Mouse (Mus musculus) cerebellum, adult 9-11 months (tissue): ENCODE results near the gene Eif4ebp2.
A peak's percentile ranks its signal among the peaks of the same experiment; 100 is the strongest.

Source experiments
- DNase-seq: peaks from one replicate; pipeline ENCODE4 v3.0.0; 2022

Eif4ebp2 gene

DNA sequence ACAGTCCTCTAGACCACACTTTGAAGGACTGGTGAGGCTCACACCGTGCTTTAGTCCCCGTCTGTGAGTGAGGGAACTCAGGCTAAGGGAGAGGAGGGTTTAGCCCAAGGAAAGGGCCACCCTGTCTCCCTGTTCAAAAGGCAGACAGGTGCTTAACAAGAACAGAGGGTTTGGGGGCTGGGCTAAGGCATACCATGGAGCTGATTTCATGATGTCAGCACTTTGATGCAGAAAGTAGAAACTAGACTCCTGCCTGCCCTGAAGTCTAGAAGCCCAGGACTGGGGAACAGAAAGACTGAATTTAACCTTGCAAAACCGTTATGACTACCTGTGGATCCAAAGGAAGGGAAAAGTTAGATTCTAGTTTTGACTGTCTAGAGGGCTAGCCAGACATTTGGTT lies 4.7 kb upstream of the Eif4ebp2 start:
- no peak for DNase-seq

DNA sequence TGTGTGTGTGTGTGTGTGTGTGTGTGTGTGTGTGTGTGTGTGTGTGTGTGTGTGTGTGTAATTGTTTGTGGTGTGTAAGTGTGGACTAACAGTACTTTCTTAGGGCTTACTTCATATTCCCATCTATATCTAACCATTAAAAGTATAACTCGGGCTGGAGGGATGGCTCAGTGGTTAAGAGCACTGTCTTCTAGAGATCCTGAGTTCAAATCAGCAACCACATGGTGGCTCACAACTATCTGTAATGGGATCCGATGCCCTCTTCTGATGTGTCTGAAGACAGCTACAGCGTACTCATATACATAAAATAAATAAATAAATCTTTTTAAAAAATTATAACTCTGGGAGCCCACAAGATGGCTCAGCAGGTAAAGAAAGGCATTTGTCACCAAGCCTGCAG lies 710 bp upstream of the Eif4ebp2 start:
- DNase-seq, result peak; percentile 35

DNA sequence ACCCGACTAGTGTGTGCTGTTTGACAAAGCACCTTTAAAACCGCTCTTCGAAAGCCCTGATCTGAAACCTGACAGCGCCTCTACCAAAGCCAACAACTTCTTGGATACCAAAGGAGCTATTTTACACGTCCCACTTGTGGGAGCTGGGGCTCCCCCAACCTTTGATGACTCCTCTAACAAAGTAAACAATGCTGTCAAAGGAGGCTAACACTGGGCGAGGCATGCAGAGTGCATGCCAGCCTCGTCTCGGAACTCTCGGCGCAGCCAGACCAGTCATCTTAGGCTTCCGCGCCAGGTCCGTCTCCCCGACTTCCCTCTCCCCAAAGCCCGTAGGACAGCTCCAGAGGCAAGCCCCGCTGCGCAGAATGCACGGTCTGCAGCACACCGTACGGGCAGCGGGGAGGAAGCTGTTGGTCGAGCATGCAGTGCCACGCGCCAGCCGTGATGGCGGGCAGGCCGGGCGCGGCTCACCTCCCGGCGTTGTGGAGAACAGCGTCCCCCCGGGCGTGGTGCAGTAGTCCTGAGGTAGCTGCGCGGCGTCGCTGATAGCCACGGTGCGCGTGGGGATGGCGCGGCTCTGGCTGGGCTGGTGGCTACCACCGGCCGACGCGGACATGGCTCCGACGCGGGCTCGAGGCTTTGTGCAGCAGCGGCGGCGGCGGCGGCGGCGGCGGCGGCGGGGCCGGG lies 387 bp downstream of the Eif4ebp2 start:
- DNase-seq, result peak; percentile 63

DNA sequence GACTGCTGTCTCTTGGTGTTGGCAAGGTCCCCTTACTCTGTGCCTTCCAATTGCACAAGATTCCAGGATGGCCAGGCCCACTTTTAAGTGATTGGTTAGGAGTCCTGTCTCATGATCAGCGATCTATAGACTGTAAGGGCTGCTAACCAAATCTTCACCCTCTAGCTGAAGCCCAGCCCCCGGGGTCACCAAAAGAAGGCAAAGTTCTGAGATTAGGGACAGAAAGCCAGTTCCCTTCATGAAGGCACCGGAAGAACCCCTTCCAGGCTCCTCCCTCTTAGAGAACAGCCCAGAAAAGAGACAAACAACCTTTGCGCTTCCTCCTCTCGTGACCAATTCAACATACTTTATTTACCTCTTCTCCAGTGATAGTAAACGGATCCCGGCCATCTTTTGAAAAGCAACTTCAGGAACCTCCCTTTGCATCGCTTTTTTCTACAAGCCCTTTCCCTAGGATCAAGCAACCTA lies 964 bp downstream of the Eif4ebp2 start:
- DNase-seq, result peak; percentile 36

DNA sequence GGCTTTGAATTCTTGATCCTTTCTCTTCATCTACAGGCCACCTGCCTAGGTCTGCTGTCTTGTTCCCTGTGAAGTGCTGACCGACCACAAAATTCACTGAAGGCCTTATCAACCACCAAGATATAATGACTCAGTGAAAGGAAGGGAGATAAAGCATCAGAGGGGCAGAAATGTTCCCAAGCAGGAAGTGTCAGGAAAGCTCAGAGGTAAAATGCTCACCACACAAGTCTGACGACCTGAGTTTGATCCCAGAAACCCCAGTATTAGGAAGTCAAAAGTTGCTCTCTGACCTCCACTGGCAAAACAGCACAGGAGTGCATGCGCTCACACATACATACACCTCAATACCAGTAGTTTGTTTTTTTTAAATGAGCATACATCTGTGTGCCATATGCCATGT lies 3.6 kb downstream of the Eif4ebp2 start:
- no peak for DNase-seq

DNA sequence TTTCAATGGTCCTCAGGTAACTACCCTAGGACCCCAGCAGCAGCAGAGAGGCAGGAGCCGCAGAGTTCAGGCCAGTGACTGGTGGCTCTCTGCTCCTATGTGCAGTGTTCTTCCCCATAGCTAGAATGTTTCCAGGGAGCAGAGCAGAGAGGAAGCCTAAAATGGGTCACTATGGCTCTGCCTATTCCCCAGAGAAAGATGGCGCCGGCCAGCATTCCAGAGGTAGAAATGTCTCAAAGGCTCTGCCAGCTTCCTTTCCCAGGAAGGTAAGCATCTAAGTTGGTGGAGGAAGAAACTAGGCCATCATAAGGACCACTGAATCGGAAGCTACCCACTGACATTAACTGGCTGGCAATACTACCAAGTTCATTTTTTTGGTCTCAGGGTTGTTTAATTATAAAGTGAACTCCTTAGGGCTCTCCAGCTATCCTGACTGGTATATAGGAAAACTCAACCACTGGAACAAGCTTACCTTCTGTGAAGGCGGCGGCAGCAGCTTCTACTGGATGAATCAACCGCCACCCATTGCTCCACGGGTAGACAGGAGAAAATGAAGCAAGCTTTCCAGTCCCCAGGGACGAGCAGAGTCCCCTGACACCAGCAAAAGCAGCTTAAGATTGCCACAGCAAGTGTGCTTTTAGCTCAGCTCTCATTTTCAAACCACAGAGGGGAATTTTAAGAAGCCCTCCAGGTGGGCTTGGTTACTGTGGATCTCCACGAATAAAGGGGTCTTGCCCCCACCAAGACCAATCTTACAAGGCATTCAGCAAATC lies 4.7 kb downstream of the Eif4ebp2 start:
- no peak for DNase-seq

DNA sequence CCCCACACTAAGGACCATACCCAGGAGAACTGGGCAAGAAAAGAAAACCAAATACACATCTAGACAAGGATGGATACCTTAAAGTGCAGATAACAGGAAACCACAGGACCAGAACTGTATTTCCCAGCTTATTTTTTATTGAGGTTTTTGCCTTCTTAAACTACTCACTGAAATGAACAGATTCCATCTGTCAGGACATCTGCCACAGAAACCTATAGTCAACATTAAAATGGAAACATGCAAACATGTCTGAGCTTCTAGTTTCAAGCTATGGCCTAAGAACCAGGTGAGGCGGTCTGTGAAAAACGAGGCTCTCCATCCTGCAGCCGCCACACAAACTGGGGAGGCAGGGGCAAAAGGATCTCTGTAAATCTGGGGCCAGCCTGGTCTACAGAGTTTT lies 7.4 kb downstream of the Eif4ebp2 start:
- DNase-seq, result no peak

DNA sequence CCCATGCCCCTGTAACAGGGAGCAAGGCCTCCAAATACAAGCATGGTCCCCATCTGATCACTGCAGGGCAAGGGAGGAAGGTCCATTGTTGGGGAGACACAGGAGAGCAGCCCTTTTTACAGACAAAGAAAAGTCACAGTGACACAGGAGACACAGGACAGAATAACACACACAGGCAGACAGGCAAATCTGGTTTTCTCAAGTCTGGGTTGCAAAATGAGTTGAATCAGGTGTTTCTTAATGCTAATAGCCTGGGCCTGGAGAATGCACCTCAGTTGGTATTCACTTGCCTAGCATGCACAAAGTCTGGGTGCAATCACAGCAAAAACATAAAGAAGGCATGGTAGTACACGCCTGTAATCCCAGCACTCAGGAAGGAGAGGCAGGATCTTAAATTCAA lies 8.6 kb downstream of the Eif4ebp2 start:
- DNase-seq, result no peak

DNA sequence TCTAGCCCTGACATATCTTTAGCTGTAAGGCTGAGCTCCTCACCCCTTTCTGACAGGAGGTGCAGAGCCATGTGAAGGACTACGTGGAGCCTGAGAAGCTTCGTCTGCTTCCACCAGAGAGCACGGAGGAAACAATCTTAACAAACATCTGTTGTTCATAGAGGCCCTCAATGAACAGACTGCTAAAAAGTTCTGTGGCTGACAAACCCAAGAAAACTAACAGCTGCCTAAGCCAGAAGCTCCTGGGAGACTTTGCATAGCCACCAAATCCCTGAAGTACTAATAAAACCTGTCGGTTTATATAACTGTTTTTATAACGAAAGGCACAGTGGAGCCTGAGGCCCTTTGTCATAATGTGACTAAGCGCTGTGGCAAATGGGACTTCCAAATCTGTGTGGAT lies 9.0 kb downstream of the Eif4ebp2 start:
- DNase-seq, result no peak

DNA sequence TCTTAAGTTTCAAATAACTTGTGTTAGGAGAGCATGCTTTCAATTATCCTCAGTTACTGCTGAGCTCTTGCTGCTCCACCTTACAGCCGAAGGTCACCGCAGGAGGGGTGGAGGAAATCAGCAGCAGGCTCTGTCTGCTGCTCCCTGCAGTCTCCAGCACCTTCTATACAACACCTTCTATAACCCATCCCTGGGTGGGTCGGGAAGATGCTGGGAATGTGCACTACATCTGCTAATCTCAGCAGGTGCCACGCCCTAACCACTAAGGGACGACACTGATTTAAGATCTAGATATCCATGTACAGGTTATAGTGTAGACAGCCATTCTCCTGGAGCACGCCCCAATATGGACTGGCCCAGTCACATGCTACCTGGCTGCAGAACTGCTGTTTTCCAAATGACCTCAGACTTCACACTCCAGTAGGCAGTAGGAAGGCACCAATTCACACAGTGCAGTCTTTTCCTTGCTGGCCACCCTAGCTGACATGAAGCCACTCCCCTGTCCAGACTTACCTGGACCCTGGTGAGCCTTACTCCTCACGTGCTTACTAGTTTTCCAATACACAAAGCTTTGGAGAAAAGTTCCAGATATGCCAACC lies 12.2 kb downstream of the Eif4ebp2 start:
- no peak for DNase-seq

DNA sequence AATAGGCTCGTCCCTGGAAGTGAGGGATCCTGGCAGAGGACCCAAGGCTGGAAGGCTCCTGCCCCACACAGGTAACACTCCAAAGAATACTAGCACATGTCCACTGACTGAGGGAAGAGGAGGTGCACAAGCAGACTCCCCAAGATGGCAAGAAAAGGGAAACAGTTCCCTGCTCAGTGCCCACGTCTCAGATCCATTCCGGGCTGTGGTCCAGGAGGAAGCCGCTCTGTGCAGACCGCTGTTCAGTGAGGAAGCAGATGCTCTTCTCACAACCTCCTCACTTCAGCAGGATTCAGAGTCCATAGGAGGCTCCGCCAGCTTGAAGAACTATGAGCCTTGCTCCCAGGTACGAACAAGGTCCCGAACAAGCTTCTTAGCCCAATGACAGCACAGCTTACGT lies 21.1 kb downstream of the Eif4ebp2 start:
- no peak for DNase-seq

DNA sequence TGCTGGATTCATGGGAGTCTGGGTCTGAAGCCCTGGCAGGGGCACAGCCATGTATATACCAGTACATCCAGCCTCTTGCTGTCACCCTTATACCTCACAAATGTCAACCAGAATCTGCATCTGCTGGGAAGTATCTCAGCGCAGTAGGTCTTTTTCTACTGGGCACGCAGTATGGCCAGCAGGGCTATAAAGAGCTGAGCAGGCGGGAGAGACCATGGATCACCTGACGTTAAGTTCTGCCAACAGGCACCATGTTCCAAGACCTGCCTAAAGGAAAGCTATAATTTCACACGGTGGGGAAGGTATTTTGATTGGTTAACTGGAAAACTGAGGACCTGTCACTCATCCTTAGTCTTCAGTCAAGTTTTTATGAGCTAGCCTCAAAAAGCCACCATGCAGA lies 23.4 kb downstream of the Eif4ebp2 start:
- DNase-seq, result no peak

DNA sequence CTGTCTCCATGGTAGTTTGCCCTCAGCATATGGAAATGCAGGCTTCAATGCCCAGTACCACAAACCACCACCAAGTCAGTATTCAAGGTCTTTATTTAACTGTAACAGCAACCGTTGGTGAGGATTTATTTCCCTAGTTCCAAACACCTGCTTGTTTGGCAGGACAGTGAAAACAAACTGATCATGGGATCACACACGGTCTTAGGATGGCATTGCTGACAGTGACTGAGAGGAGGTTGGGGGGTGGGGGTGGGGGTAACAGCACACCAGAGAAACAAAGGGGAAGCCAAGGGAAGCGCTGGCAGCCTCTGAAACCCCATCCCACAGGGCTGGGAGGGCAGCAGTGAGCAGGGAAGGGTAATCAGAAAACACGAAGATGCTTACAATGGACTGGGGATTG lies 24.0 kb downstream of the Eif4ebp2 start:
- DNase-seq, result no peak

DNA sequence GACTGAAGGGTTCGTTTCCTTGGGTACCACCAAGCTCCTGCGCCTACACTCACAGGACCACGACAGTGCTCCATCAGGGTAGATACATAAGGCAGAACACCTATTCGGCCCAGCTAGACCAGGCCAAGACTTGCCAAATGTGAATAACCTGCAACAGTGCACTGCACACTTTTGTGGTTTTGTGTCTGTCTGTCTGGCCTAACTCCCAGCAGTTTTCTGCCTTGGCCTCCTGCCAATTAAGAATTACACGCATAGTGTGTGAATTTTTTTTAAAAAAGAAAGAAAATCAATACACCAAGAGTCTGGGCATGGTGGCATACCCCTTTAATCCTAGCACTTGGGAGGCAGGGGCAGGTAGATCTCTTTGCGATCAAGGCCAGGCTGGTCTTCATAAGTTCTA lies 24.5 kb downstream of the Eif4ebp2 start:
- no peak for DNase-seq

DNA sequence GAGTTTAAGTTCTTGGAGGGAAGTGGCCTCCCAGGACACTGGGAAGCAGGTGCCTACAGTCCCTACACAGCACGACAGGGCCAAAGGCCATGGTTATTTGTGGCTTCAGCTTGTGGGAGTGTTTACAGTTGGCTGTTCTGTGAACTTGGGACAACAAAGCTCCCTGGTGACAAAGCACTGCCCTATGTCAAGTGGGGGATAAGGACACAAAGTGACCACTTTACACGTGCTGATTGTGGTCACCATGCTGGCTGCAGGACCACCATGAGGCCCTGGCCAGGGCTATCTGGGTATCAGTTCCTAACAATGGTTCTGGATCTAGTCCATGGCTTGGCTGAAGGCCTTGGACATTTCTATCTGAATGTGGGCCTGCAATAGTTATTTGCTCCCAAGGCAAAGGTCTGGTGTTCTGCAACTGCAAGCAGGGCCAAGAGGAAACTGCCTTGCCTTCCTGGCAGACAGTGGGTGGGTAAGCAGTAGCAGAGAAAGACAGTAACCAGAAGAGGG lies 26.2 kb downstream of the Eif4ebp2 start:
- DNase-seq, result no peak

DNA sequence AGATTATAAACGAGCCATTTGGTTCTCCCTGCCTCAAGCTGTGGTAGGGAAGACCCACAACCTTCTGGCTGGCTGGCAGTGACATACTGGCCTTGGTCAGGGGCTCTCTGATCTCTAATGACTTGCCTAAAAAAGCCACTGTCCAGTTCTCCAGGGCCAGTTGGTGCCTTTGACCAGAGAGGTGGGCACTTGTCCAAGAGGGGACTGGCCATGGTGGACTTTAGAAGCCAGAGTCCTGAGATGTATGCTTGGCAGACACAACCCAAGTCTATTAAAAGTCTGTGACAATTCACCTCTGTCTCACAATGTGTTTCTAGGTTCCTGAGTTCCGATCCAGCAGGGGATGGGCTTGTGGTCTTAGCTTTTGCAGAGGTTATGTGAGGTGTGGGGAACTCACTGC lies 27.4 kb downstream of the Eif4ebp2 start:
- no peak for DNase-seq

DNA sequence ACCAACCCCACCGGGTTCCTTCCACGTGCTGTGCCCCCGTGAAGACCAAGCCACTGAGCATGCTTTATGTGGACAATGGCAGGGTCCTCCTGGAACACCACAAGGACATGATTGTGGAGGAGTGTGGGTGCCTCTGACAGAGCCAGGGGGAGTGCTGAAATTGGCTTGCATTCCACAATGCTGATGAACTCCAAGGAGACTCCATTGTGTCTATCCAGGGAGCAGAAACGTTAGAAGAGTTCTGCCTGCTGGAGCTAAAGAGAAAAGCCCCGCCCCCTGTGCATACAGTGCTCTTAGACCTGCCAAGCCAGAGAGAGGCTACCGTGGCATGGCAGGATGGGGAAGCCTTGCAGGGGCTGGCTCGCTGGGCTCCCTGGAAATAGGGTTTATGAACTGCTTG lies 28.0 kb downstream of the Eif4ebp2 start:
- DNase-seq, result no peak

DNA sequence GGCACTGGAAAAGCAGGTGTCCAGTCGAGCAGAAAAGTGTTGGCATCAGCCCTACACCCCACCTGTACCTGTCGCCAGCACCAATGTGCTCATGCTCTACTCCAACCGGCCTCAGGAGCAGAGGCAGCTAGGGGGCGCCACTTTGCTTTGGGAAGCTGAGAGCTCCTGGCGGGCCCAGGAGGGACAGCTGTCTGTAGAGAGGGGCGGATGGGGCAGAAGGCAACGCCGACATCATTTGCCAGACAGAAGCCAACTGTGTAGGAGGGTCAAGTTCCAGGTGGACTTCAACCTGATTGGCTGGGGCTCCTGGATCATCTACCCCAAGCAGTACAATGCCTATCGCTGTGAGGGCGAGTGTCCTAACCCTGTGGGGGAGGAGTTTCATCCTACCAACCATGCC lies 29.2 kb downstream of the Eif4ebp2 start:
- no peak for DNase-seq

DNA sequence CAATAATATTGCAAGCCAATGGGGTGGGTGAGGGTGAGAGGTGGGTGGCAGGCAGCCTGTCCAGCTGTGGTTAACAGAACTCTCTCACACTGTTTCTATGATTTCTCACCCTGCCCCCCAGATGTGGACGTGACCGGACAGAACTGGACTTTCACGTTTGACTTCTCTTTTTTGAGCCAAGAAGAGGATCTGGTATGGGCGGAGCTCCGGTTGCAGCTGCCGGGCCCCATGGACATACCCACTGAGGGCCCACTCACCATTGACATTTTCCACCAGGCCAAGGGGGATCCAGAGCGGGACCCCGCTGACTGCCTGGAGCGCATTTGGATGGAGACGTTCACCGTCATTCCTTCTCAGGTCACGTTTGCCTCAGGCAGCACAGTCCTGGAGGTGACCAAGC lies 29.6 kb downstream of the Eif4ebp2 start:
- DNase-seq, result no peak

DNA sequence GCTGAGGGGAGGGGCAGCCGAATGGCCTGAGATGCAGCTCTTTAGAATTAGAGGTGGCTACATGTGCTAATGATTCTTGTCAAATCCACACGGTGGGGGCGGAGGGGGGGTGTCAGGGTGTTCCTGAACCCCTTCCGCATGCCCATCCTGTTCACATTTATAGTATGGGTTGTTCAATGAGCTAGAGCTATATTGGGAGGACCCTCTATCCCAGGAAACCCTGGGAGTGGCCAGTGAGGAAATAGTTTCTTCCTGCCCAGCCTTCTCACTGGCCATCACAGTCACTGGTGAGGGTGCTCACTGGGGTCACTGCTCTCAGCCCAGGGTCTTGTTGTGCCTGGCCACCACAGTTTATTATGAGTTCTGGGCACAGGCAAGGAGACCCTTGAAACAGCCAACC lies 32.5 kb downstream of the Eif4ebp2 start:
- no peak for DNase-seq

DNA sequence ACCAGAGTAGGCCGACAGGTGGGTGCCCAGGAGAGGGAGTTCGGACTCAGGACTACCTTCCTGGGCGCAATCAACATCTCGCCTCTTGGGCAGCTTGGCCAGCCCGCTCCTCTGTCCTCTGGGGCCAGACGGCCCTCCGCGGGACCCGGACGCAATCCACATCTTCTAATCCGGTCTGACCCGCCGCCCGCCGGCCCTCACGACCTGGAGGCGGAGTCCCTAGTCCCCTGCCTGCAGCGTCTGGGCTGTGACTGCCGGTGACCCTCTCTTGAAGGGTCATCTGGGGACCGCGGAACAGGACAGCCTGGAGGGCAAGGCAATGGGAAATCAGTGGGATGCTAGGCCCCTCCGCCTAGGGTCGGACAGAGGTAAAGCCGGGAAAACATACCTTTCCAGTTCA lies 33.3 kb downstream of the Eif4ebp2 start:
- no peak for DNase-seq

DNA sequence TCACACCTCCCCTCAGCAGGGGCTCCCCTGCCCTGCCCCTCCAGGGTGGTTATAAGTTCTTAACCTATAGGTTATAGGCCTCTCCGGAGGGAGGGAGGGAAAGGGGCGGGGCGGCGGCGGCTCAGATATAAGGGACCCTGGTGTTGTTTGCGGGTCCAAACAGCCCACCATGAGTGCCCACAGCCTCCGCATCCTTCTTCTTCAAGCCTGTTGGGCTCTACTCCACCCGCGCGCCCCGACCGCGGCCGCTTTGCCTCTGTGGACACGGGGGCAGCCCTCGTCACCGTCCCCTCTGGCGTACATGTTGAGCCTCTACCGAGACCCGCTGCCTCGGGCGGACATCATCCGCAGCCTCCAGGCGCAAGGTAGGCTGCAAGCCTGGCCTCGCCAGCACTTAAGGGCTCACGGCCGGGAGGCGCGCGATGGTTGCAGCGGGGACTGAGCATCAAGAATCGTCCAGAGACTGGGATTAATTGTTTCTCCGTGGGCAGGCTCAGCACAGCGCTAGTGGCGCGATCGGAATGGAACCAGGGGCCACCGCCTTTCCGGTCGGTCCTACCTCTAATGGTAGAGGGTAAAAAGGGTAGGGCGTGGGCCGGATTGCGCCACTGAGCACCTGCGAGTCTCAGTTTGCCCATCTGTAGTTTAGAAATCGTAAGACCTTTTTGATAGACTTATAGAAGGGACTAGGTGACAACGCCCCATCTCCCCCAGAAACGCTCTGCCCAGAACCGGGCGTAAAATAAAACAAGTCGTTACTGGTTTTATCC lies 34.1 kb downstream of the Eif4ebp2 start:
- no peak for DNase-seq

DNA sequence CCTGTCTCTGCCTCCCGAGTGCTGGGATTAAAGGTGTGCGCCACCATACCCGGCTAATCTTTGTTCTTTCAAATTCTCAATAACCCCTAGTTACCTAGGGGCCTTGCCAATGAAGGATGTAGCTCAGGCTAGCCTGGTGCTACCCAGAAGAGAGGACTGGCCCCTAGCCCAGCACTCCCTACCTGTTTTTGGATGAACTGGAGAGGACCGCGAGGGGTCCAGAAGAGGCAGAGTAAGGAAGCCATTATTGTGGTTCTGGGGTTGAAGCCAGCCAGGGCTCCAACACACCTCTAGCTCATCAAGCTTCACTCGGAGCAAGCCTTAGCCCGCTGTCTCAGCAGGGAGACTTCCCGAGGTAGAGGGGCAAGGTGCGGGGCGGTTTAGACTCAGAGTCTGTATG lies 34.8 kb downstream of the Eif4ebp2 start, which contains the start of gene Nodal:
Gene Nodal, plus strand, starts transcription at position 301 of the 400 bp plus-strand sequence.
- no peak for DNase-seq
